Mouse (Mus musculus): ENCODE measurements around the gene Klhl29.

- TF ChIP-seq TCF3 (IDR thresholded peaks at IDR 0.05; ENCODE audit: insufficient read length, low read depth) (no peak), POLR2A (IDR thresholded peaks at IDR 0.05; ENCODE audit: insufficient read length, low read depth) (no peak), POLR2AphosphoS2 (IDR thresholded peaks at IDR 0.05; ENCODE audit: insufficient read length, low read depth) (no peak), USF1 (IDR thresholded peaks at IDR 0.05; ENCODE audit: low read depth) (no peak), CEBPB (IDR thresholded peaks at IDR 0.05; ENCODE audit: insufficient read depth, poor library complexity, severe bottlenecking) (no peak), TCF12 (IDR thresholded peaks at IDR 0.05; ENCODE audit: insufficient read depth, poor library complexity, severe bottlenecking) (no peak), MYOG (IDR thresholded peaks at IDR 0.05; ENCODE audit: control insufficient read depth in 1 of 3, insufficient read depth in 1 of 3, insufficient read length in 2 of 3, low read depth in 2 of 3) (no peak), SRF (IDR thresholded peaks at IDR 0.05; ENCODE audit: control insufficient read depth, insufficient read length, low read depth) (no peak), MYOD1 (IDR thresholded peaks at IDR 0.05; ENCODE audit: control insufficient read depth in 1 of 3, insufficient read length in 2 of 3, low read depth in 2 of 3) (no peak), MAX (IDR thresholded peaks at IDR 0.05; ENCODE audit: low read depth) (no peak), E2F4 (IDR thresholded peaks at IDR 0.05; ENCODE audit: insufficient read depth) (no peak)
Measured at GRCm38 (mm10) chr12:5187773-5188333, 187.6 kb downstream of the Klhl29 start.

Measured in myocyte (in vitro differentiated cells).